In the genomic region with DNA sequence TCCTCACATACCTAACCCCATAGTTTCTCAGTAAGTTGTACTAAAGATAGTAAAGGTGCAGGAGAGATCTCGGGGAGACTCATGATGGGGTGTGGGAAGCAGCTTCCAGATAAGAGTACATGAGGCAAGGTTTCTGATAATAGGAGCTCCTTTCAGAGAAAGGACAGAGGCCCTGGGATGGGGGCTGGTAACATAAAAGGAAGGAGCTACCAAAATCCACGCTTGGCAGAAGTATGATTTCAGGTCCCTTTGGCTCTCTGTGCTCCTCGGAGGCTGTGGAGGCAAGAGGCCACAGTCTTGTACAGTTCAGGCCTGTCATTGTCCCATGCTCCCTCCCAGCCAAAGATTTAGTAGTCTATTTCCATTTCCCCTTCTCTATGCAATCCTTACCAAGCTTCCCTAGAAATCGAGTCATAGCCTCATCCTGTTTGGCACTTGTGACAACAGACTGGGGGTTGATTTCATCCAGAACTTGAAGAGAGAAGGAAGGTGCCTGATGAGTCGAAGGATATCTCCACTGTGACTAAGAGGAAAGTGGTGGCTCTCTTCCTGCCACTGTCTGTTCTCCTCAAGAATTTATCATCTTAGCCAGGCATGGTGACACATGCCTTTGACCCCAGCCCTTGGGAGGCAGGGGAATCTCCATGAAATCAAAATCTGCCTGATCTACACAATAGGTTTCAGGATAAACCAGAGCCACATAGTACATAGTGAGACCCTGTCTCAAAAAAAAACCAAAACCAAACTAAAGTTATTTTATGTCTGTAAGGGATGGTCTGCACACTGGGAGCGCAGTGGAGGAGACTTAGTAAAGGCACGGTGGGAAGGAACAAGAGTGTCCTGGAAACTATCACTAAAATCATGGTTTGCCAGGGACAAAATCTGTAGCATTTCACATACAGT, we compare ENCODE assay signal across 8 mouse cellular contexts. TPM values are rescaled to one million over a fixed set of nuclear protein-coding genes. Genes with fewer than 3 reads are reported as not detected.
A peak's percentile ranks its signal among the peaks of the same experiment; 100 is the strongest.
DNase-seq lines count a peak whose midpoint lies in the region; ATAC-seq and TF ChIP-seq lines count a peak whose summit lies in the region.
"Had no signal": no experiment of that assay in that cellular context is flagged by ENCODE, and none has a peak within 500 bp of the region (broad histone marks: within the 10 kb centered on the region; RNA-seq: fewer than 3 reads in every experiment).

No protein-coding gene starts in this region.

- no peaks in the 10 kb centered on the region for H3K9me3 ChIP-seq in forebrain, embryonic 13.5 days (replicated peaks)
- H3K9me3 ChIP-seq in liver, embryonic 12.5 days (replicated peaks), result no peaks in the 10 kb centered on the region

- H3K9ac ChIP-seq in forebrain, embryonic 13.5 days, result peak overlapping the region; percentile 88
- peak overlapping the region; percentile 89 for H3K9ac ChIP-seq in liver, embryonic 12.5 days

- TF ChIP-seq CTCF in testis, adult 2 months (IDR thresholded peaks at IDR 0.05; ENCODE audit: control insufficient read depth, insufficient read depth, insufficient replicate concordance, low read depth, low read length), result no peak

- no peak overlapping the region for H3K4me3 ChIP-seq in testis, adult 2 months (ENCODE audit: control insufficient read depth, low read depth, low read length)
- peak overlapping the region; percentile 57 for H3K4me3 ChIP-seq in forebrain, embryonic 13.5 days
- H3K4me3 ChIP-seq in liver, embryonic 12.5 days, result peak overlapping the region; percentile 70

- 87% methylated on average over 7 of the region's 7 CpGs for WGBS in forebrain, embryonic 13.5 days
- WGBS in liver, embryonic 12.5 days (ENCODE audit: insufficient replicate concordance), result 26% methylated on average over 7 of the region's 7 CpGs

- no peak for DNase-seq in testis, postnatal 10 days (ENCODE audit: low spot score)
- no peak for DNase-seq in gastrocnemius, postnatal 25 days
- no peak for DNase-seq in thymus, postnatal 4 days
- no peak for DNase-seq in kidney, adult 11 months
- DNase-seq: right cerebral cortex, postnatal 4 days had no signal

- no peaks in the 10 kb centered on the region for H3K36me3 ChIP-seq in testis, adult 2 months (ENCODE audit: control insufficient read depth, insufficient read depth, low read length)
- no peaks in the 10 kb centered on the region for H3K36me3 ChIP-seq in forebrain, embryonic 13.5 days (ENCODE audit: poor library complexity, severe bottlenecking)
- no peaks in the 10 kb centered on the region for H3K36me3 ChIP-seq in liver, embryonic 12.5 days

- H3K27ac ChIP-seq in testis, adult 2 months (ENCODE audit: control insufficient read depth, insufficient read depth, low read depth, low read length), result peak overlapping the region; percentile 43; the same call in 1 of the 2 replicates
- H3K27ac ChIP-seq in forebrain, embryonic 13.5 days, result no peak overlapping the region
- H3K27ac ChIP-seq in liver, embryonic 12.5 days, result peak overlapping the region; percentile 94

- peak overlapping the region; percentile 97 for H3K4me2 ChIP-seq in forebrain, embryonic 13.5 days
- peak overlapping the region; percentile 98 for H3K4me2 ChIP-seq in liver, embryonic 12.5 days

- ATAC-seq in forebrain, embryonic 13.5 days, result no peak
- ATAC-seq in liver, embryonic 12.5 days, result peak; percentile 58

- peaks cover 12% of the 10 kb centered on the region for H3K4me1 ChIP-seq in testis, adult 2 months (ENCODE audit: control insufficient read depth, insufficient read depth, low read length)
- peaks cover 40% of the 10 kb centered on the region for H3K4me1 ChIP-seq in forebrain, embryonic 13.5 days
- peaks cover 85% of the 10 kb centered on the region for H3K4me1 ChIP-seq in liver, embryonic 12.5 days

- no peak for TF ChIP-seq POLR2A in testis, adult 2 months (IDR thresholded peaks at IDR 0.05; ENCODE audit: control insufficient read depth, low read depth, low read length)

- peaks cover 2% of the 10 kb centered on the region; the same call in 1 of the 2 replicates for H3K27me3 ChIP-seq in testis, adult 2 months (ENCODE audit: control insufficient read depth, insufficient read depth, low read length)
- H3K27me3 ChIP-seq in forebrain, embryonic 13.5 days, result no peaks in the 10 kb centered on the region
- no peaks in the 10 kb centered on the region for H3K27me3 ChIP-seq in liver, embryonic 12.5 days (replicated peaks)

RNA-seq across cellular contexts. Expression of a gene that starts 1.4 kb away (rescaled TPM):
- 19.3 and 20.4 TPM in 2 replicates for polyA plus RNA-seq in testis, adult 2 months (2012; rRNA removed)
- 4.5 and 5.9 TPM in 2 replicates for polyA plus RNA-seq in forebrain, embryonic 13.5 days (2015; fragmentation: Nextera tagmentation; extraction: Ambion mirVana)
- polyA plus RNA-seq in liver, embryonic 12.5 days (2016; fragmentation: Nextera tagmentation; extraction: Ambion mirVana), result 4.0 and 4.8 TPM in 2 replicates
- under 1 TPM; 0.67 to 0.72 TPM for total RNA-seq in gastrocnemius, postnatal 25 days (2021)

RNA-seq across cellular contexts. Expression of a gene that starts 4.6 kb away (rescaled TPM):
- polyA plus RNA-seq in testis, adult 2 months (2012; rRNA removed), result 24.1 and 24.8 TPM in 2 replicates
- 141 and 147 TPM in 2 replicates for polyA plus RNA-seq in forebrain, embryonic 13.5 days (2015; fragmentation: Nextera tagmentation; extraction: Ambion mirVana)
- 160 and 162 TPM in 2 replicates for polyA plus RNA-seq in liver, embryonic 12.5 days (2016; fragmentation: Nextera tagmentation; extraction: Ambion mirVana)
- total RNA-seq in gastrocnemius, postnatal 25 days (2021), result 10 to 100 TPM; 12.4 to 18.6 TPM

RNA-seq across cellular contexts. Expression of a gene that starts 13.7 kb away (rescaled TPM):
- 11.1 and 14.4 TPM in 2 replicates for polyA plus RNA-seq in testis, adult 2 months (2012; rRNA removed)
- polyA plus RNA-seq in forebrain, embryonic 13.5 days (2015; fragmentation: Nextera tagmentation; extraction: Ambion mirVana), result 543 and 566 TPM in 2 replicates
- 49.0 and 49.1 TPM in 2 replicates for polyA plus RNA-seq in liver, embryonic 12.5 days (2016; fragmentation: Nextera tagmentation; extraction: Ambion mirVana)
- total RNA-seq in gastrocnemius, postnatal 25 days (2021), result 10 to 100 TPM; 11.1 to 13.3 TPM

RNA-seq across cellular contexts. Expression of a gene that starts 17.3 kb away (rescaled TPM):
- polyA plus RNA-seq in testis, adult 2 months (2012; rRNA removed), result 3.5 and 3.8 TPM in 2 replicates
- polyA plus RNA-seq in forebrain, embryonic 13.5 days (2015; fragmentation: Nextera tagmentation; extraction: Ambion mirVana), result 7.2 and 7.8 TPM in 2 replicates
- 2.8 and 3.4 TPM in 2 replicates for polyA plus RNA-seq in liver, embryonic 12.5 days (2016; fragmentation: Nextera tagmentation; extraction: Ambion mirVana)
- total RNA-seq in gastrocnemius, postnatal 25 days (2021), result under 1 TPM in 1 of 2 experiments, not detected in 1; 0.31 TPM

RNA-seq across cellular contexts. Expression of a gene that starts 20.0 kb away (rescaled TPM):
- polyA plus RNA-seq in testis, adult 2 months (2012; rRNA removed), result 117 and 146 TPM in 2 replicates
- not detected in 2 replicates for polyA plus RNA-seq in forebrain, embryonic 13.5 days (2015; fragmentation: Nextera tagmentation; extraction: Ambion mirVana)
- polyA plus RNA-seq in liver, embryonic 12.5 days (2016; fragmentation: Nextera tagmentation; extraction: Ambion mirVana), result 0.41 and 0.44 TPM in 2 replicates
- total RNA-seq in gastrocnemius, postnatal 25 days (2021), result not detected

Comparison
In these comparisons a context has a peak if more than half of its experiments do, and no peak if none do; other contexts are left out.
1. RNA of a gene that starts 13.7 kb away (polyA plus RNA-seq): 543 to 566 TPM in forebrain, embryonic 13.5 days; 49.0 to 49.1 TPM in liver, embryonic 12.5 days and 11.1 to 14.4 TPM in testis, adult 2 months; every median in the first group is over 10 times any median in the second.